19 mouse cellular contexts compared by ENCODE assay signal in the genomic region with DNA sequence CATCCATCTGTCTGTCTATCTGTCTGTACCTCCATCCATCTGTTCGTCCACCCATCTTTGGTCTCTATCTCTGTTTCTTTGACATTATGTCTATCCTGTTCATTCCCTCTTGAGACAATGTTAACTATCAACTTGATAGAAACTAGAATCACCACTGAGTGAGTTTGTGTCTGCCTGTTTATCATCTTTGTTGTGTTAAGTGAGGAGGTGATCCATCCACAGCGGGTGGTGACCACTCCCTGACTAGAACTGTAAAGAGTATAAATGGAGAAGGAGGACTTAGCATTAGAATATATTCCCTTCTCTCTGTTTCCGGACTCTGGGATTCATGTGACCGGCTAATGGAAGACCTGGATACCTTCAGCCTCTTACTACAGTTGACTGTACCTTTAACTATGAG.
"Had no signal": no experiment of that assay in that cellular context is flagged by ENCODE, and none has a peak within 500 bp of the region (broad histone marks: within the 10 kb centered on the region; RNA-seq: fewer than 3 reads in every experiment).

No protein-coding gene starts in this region.

- H3K4me3 ChIP-seq: lung, embryonic 15.5 days; megakaryocyte, embryonic 14.5 days; myocyte; neural tube, embryonic 13.5 days; neural tube, embryonic 15.5 days had no signal

- H3K27ac ChIP-seq: lung, embryonic 15.5 days; macrophage; neural tube, embryonic 13.5 days; neural tube, embryonic 15.5 days had no signal

- H3K9ac ChIP-seq: liver, postnatal 0 days; lung, embryonic 15.5 days; neural tube, embryonic 13.5 days; neural tube, embryonic 15.5 days had no signal

- H3K4me1 ChIP-seq: lung, embryonic 15.5 days; megakaryocyte, embryonic 14.5 days; neural tube, embryonic 13.5 days; neural tube, embryonic 15.5 days had no signal

- H3K9me3 ChIP-seq: lung, embryonic 15.5 days; megakaryocyte, embryonic 14.5 days; neural tube, embryonic 13.5 days; neural tube, embryonic 15.5 days had no signal

- H3K27me3 ChIP-seq: lung, embryonic 15.5 days; megakaryocyte, embryonic 14.5 days; neural tube, embryonic 13.5 days; neural tube, embryonic 15.5 days had no signal

- DNase-seq: liver, postnatal 0 days; lung, adult 2 months; lung, postnatal 14 days; lung, postnatal 36 days; midbrain, embryonic 14.5 days; retina, postnatal 1 day; right cerebral cortex, adult 18-20 months; right cerebral cortex, postnatal 25 days; right cerebral cortex, postnatal 4 days; spleen, adult 18-20 months; thymus, adult 18-20 months; thymus, postnatal 14 days; thymus, postnatal 36 days had no signal

- H3K36me3 ChIP-seq: lung, embryonic 15.5 days; neural tube, embryonic 13.5 days; neural tube, embryonic 15.5 days had no signal
